Mouse (Mus musculus): ENCODE data around the gene Cerk. TPM values are rescaled to one million over a fixed set of nuclear protein-coding genes. Genes with fewer than 3 reads are reported as not detected.

Cerk gene
- polyA plus RNA-seq, 1 experiment = 38.2 TPM

- H3K4me1 ChIP-seq (ENCODE audit: control insufficient read depth, insufficient read depth, low read length) = peaks cover 27% of the 10 kb centered on the region
- no peak for DNase-seq
- no peak for TF ChIP-seq POLR2A (IDR thresholded peaks at IDR 0.05; ENCODE audit: borderline replicate concordance, extremely low read depth, low read depth, low read length)
- TF ChIP-seq CTCF (IDR thresholded peaks at IDR 0.05; ENCODE audit: insufficient read depth, low read length) = no peak
- H3K4me3 ChIP-seq (replicated peaks; ENCODE audit: extremely low read depth, low read depth, low read length) = no peak overlapping the region
- 37% methylated on average over 21 of the region's 22 CpGs for WGBS
Observed at GRCm38 (mm10) chr15:86176771-86177702, 8.9 kb downstream of the Cerk start.

DNA sequence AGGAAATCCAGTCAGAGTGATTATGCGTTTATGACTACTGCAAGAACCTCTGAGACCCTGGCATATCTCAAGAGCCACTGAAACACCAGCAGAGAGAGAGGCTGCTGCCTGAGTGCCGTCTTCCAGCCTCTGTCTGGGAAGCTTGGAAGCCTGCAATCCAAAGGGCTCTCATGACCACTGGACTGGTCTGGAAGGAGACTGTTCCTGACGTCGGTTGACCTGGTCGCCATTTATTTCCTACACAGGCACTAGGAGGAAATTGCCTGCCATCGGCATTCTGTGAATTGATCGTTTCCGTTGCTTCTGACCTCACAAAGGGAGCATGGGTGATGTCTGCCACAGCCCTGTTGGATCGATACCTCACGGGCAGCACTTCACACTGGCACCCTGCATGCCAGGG, 9.8 kb downstream of the Cerk start:
- peaks cover 24% of the 10 kb centered on the region for H3K4me1 ChIP-seq (ENCODE audit: control insufficient read depth, insufficient read depth, low read length)
- no peak for TF ChIP-seq POLR2A (IDR thresholded peaks at IDR 0.05; ENCODE audit: borderline replicate concordance, extremely low read depth, low read depth, low read length)
- no peak for TF ChIP-seq CTCF (IDR thresholded peaks at IDR 0.05; ENCODE audit: insufficient read depth, low read length)
- WGBS = 70% methylated on average over 10 of the region's 10 CpGs
- DNase-seq = no peak
- no peak overlapping the region for H3K4me3 ChIP-seq (replicated peaks; ENCODE audit: extremely low read depth, low read depth, low read length)

GRCm38 (mm10) chr15:86175253-86176050, 10.5 kb downstream of the Cerk start:
- DNase-seq = no peak
- H3K4me1 ChIP-seq (ENCODE audit: control insufficient read depth, insufficient read depth, low read length) = peaks cover 24% of the 10 kb centered on the region
- no peak overlapping the region for H3K4me3 ChIP-seq (replicated peaks; ENCODE audit: extremely low read depth, low read depth, low read length)
- WGBS = 63% methylated on average over 3 of the region's 3 CpGs
- TF ChIP-seq POLR2A (IDR thresholded peaks at IDR 0.05; ENCODE audit: borderline replicate concordance, extremely low read depth, low read depth, low read length) = no peak
- TF ChIP-seq CTCF (IDR thresholded peaks at IDR 0.05; ENCODE audit: insufficient read depth, low read length) = no peak

- TF ChIP-seq POLR2A (IDR thresholded peaks at IDR 0.05; ENCODE audit: borderline replicate concordance, extremely low read depth, low read depth, low read length) = no peak
- no peak for TF ChIP-seq CTCF (IDR thresholded peaks at IDR 0.05; ENCODE audit: insufficient read depth, low read length)
- Histone ChIP-seq H3K4me1 (ENCODE audit: control insufficient read depth, insufficient read depth, low read length) (peaks cover 42% of the 10 kb centered on the region), H3K4me3 (replicated peaks; ENCODE audit: extremely low read depth, low read depth, low read length) (no peak overlapping the region)
- 31% methylated on average over 16 of the region's 16 CpGs for WGBS
- DNase-seq = no peak
Observed at GRCm38 (mm10) chr15:86173136-86173985, 12.6 kb downstream of the Cerk start.

DNA sequence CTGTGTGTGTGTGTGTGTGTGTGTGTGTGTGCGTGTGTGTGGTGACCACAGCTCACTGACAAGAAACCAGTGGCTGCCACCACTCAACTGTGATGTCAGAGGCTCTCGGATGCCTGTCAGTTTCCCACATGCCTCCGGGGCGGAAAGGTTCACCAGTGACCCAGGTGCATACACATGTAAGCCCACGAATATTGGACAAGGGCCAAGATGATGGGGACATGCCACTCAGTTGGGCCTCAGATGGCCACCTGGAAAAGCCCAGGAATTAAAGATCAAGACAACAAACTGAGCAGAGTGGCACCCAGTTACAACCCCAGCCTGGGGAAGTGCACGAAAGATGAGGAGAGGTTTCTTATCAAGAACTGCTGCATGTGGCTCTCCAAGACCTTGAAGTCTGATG, 13.4 kb downstream of the Cerk start:
- peaks cover 49% of the 10 kb centered on the region for H3K4me1 ChIP-seq (ENCODE audit: control insufficient read depth, insufficient read depth, low read length)
- no peak for DNase-seq
- WGBS = 59% methylated on average over 6 of the region's 6 CpGs

DNA sequence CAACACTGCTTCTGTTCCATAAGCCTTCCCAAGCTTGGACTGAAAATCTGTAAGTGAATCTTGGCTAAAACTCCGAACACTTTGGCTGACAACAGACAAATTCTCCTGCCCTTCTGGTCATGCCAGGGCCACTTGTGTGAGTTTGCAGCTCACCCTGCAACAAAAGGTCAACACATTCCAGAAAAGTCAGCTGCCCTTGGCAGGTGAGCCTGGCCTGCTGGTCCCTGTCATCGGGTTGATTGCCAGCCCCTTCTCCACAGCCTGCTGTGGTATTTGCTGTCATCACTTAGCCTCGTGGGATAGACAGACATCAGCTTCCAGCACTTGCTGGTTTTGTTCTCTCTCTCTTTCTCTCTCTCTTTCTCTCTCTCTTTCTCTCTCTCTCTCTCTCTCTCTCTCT, 13.8 kb downstream of the Cerk start:
- 38% methylated on average over 3 of the region's 3 CpGs for WGBS
- no peak for DNase-seq
- TF ChIP-seq POLR2A (IDR thresholded peaks at IDR 0.05; ENCODE audit: borderline replicate concordance, extremely low read depth, low read depth, low read length) (no peak), CTCF (IDR thresholded peaks at IDR 0.05; ENCODE audit: insufficient read depth, low read length) (no peak)
- H3K4me1 ChIP-seq (ENCODE audit: control insufficient read depth, insufficient read depth, low read length) = peaks cover 47% of the 10 kb centered on the region
- H3K4me3 ChIP-seq (replicated peaks; ENCODE audit: extremely low read depth, low read depth, low read length) = no peak overlapping the region

More for the DNA sequence above, 13.4 kb downstream of the Cerk start:
- H3K4me3 ChIP-seq (replicated peaks; ENCODE audit: extremely low read depth, low read depth, low read length) = no peak overlapping the region
- TF ChIP-seq POLR2A (IDR thresholded peaks at IDR 0.05; ENCODE audit: borderline replicate concordance, extremely low read depth, low read depth, low read length) = no peak
- no peak for TF ChIP-seq CTCF (IDR thresholded peaks at IDR 0.05; ENCODE audit: insufficient read depth, low read length)

- DNase-seq = no peak
- no peak for TF ChIP-seq CTCF (IDR thresholded peaks at IDR 0.05; ENCODE audit: insufficient read depth, low read length)
- TF ChIP-seq POLR2A (IDR thresholded peaks at IDR 0.05; ENCODE audit: borderline replicate concordance, extremely low read depth, low read depth, low read length) = no peak
- WGBS = 82% methylated on average over 12 of the region's 12 CpGs
- Histone ChIP-seq H3K4me1 (ENCODE audit: control insufficient read depth, insufficient read depth, low read length) (peaks cover 43% of the 10 kb centered on the region), H3K4me3 (replicated peaks; ENCODE audit: extremely low read depth, low read depth, low read length) (no peak overlapping the region)
Observed at GRCm38 (mm10) chr15:86171316-86171715, 14.6 kb downstream of the Cerk start.

DNA sequence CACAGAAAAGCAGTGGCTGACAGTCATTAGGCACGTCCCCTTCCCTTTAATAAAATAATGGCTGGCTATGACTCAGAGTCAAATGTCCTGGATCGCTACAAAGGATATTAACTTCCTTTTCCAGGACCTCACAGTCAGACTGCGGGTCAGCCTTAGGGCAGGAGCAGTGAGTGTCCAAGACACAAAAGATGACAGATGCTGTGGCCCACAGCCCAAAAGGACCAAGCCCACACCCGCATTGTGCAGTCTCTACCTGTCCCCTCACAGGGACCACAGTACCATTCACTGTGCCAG, 16.2 kb downstream of the Cerk start:
- no peak for DNase-seq
- TF ChIP-seq POLR2A (IDR thresholded peaks at IDR 0.05; ENCODE audit: borderline replicate concordance, extremely low read depth, low read depth, low read length) (no peak), CTCF (IDR thresholded peaks at IDR 0.05; ENCODE audit: insufficient read depth, low read length) (no peak)
- peaks cover 41% of the 10 kb centered on the region for H3K4me1 ChIP-seq (ENCODE audit: control insufficient read depth, insufficient read depth, low read length)
- 32% methylated on average over 4 of the region's 4 CpGs for WGBS
- H3K4me3 ChIP-seq (replicated peaks; ENCODE audit: extremely low read depth, low read depth, low read length) = no peak overlapping the region

Data from lung, adult 2 months (tissue).